Mouse (Mus musculus) G1E (cell line): ENCODE results near the gene Vegfa.

Experiments used
- CTCF ChIP-seq: IDR thresholded peaks from 2 replicates; pipeline ENCODE4 v1.5.1; 2012; ENCODE audit warnings: low read depth, low read length, inconsistent platforms, mixed read lengths
- GATA1 ChIP-seq: IDR thresholded peaks from 2 replicates; pipeline ENCODE4 v1.6.1; 2012; ENCODE audit warnings: borderline replicate concordance, low read length, inconsistent platforms, mixed read lengths
- POLR2AphosphoS5 ChIP-seq: IDR thresholded peaks from 2 replicates; pipeline ENCODE4 v1.6.1; 2012; ENCODE audit warnings: low read depth, low read length, inconsistent platforms; ENCODE audit not compliant: insufficient replicate concordance
- TAL1 ChIP-seq: conservative IDR thresholded peaks from 2 replicates; pipeline ENCODE4 v1.6.1; 2012; ENCODE audit warnings: low read depth, low read length, inconsistent platforms, mixed read lengths

DNA sequence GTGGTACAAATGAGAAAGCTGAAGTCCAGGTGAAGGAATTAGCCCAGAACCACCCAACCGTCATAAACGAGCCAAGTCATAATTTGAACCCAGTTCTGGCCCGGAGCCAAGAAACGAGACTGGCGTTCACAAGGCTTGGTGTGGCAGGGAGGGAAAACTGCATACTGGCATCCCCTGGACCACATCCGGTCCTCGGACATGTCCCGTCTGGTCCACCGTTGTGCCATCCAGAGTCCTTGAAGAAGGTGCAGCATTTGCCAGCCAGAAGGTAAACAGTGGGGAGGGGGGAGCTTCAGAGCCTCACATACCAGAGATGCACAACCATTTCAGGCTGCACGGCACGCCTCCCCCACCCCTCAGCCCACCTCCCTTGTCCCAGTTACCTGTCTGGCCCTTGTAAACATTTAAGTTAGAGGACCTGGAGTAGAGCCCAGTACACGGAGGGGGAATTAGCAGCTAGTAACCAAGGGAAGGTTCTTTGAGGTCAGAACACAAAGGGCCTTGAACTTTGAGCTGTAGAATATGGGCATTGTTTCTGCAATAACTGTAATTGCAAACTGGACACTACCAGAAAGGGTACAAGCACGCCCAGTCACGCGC is 27.2 kb upstream of the Vegfa start:
- TF ChIP-seq TAL1 (no peak), CTCF (no peak), GATA1 (no peak), POLR2AphosphoS5 (no peak)
